Mouse (Mus musculus) C2C12 (cell line): ENCODE data around the gene Cd300a. TPM values are rescaled to one million over a fixed set of nuclear protein-coding genes. Genes with fewer than 3 reads are reported as not detected.
"Not testable (repeated sequence)": the region's sequence is repeated elsewhere in the genome, so short reads cannot be mapped to it uniquely, and the experiment has no call there.

Source experiments
- H3K27me3 ChIP-seq: one replicate; pipeline ENCODE4 v1.6.1; 2011; ENCODE audit not compliant: control insufficient read depth, insufficient read depth, insufficient read length
- H3K36me3 ChIP-seq: one replicate; pipeline ENCODE4 v1.6.1; 2011; ENCODE audit not compliant: control insufficient read depth, insufficient read depth
- H3K4me3 ChIP-seq: one replicate; pipeline ENCODE4 v1.5.1; 2011; ENCODE audit warnings: mild to moderate bottlenecking, control low read depth; ENCODE audit not compliant: poor library complexity, insufficient read depth, severe bottlenecking
- H3K79me2 ChIP-seq: one replicate; pipeline ENCODE4 v1.6.1; 2011; ENCODE audit not compliant: control insufficient read depth, insufficient read depth
- H3K79me3 ChIP-seq: one replicate; pipeline ENCODE4 v1.6.1; 2011; ENCODE audit warnings: low read depth, control low read depth
- H3ac ChIP-seq: one replicate; pipeline ENCODE3; 2011; ENCODE audit warnings: low read depth; ENCODE audit not compliant: control insufficient read depth, insufficient read length
- CEBPB ChIP-seq: IDR thresholded peaks from one replicate; pipeline ENCODE4 v1.6.1; 2011; ENCODE audit warnings: low read depth, mild to moderate bottlenecking, control low read depth, moderate library complexity
- CTCF ChIP-seq: IDR thresholded peaks from one replicate; pipeline ENCODE4 v1.5.1; 2011; ENCODE audit not compliant: control insufficient read depth, insufficient read depth, insufficient read length
- FOSL1 ChIP-seq: IDR thresholded peaks from one replicate; pipeline ENCODE4 v1.8.0; 2011; ENCODE audit warnings: mild to moderate bottlenecking, low read length; ENCODE audit not compliant: poor library complexity, insufficient read depth, severe bottlenecking
- MAX ChIP-seq: IDR thresholded peaks from one replicate; pipeline ENCODE4 v1.6.1; 2011; ENCODE audit warnings: mild to moderate bottlenecking, control low read depth
- MYOD1 ChIP-seq: IDR thresholded peaks from one replicate; pipeline ENCODE4 v1.6.1; 2011; ENCODE audit warnings: low read depth; ENCODE audit not compliant: control insufficient read depth, insufficient read length
- MYOG ChIP-seq: IDR thresholded peaks from one replicate; pipeline ENCODE4 v1.6.1; 2011; ENCODE audit not compliant: control insufficient read depth, insufficient read length; ENCODE audit errors: extremely low read depth
- USF1 ChIP-seq: IDR thresholded peaks from one replicate; pipeline ENCODE4 v1.6.1; 2011; ENCODE audit warnings: low read depth, mild to moderate bottlenecking, control low read depth, moderate library complexity
- polyA plus RNA-seq: library from polyadenylated mRNA; unstranded; fragments of >200 nt; fragmentation: generic; extraction: Trizol; gene quantifications from one replicate; pipeline ENCODE4 v1.2.1, GENCODE M21; 2012; ENCODE audit warnings: missing spikeins

The Cd300a gene
- polyA plus RNA-seq, 1 experiment, result 0.02 TPM

DNA sequence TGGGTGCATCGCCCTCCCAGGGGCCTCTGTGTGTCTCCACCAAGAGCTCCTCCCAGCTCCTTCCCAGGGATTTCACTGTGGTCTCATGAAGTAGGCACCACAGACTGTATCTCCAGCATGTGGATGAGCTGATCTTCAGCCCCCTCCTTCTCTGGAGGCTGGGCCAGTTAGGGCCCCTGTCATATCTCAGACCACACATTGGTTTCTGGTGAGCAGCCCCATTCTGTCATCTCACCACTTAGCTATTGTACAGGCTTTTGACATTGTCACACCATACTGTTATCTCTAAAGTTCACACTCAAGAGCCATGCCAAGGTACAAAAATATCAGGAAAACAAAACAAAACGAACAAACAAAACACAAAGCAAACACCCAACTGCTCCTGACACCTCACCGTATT, 6.2 kb downstream of the Cd300a start:
- Histone ChIP-seq H3K36me3 (no peaks in the 10 kb centered on the region), H3K27me3 (no peaks in the 10 kb centered on the region), H3K79me2 (no peaks in the 10 kb centered on the region), H3K4me3 (no peak overlapping the region), H3ac (no peak overlapping the region), H3K79me3 (no peaks in the 10 kb centered on the region)
- no peak for TF ChIP-seq MYOG
- no peak for TF ChIP-seq CTCF
- TF ChIP-seq FOSL1, result no peak
- TF ChIP-seq MYOD1, result no peak
- no peak for TF ChIP-seq USF1
- no peak for TF ChIP-seq MAX
- TF ChIP-seq CEBPB, result no peak

DNA sequence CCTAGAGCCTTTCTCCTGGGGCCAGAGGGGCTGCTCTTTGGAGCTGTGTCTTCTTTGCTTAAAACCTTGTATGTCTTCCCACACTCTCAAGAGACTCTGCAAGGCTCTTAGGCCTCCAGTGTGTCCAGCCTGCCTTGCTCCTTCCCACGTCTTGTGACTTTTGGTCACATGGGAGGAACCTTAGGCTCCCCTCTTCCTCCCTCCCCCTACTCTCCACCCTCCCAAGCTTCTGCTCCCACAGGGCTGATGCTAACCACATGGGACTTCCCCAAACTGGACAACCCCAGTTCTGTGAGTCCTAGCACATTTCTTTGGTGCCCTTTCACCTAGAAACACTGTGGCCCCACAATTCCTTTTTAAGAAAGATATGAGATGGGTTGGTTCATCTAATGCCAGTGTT, 8.2 kb downstream of the Cd300a start:
- Histone ChIP-seq H3K36me3 (no peaks in the 10 kb centered on the region), H3K79me2 (no peaks in the 10 kb centered on the region), H3K4me3 (no peak overlapping the region), H3K27me3 (no peaks in the 10 kb centered on the region), H3K79me3 (no peaks in the 10 kb centered on the region), H3ac (no peak overlapping the region)
- no peak for TF ChIP-seq FOSL1
- TF ChIP-seq USF1, result peak; percentile 19

DNA sequence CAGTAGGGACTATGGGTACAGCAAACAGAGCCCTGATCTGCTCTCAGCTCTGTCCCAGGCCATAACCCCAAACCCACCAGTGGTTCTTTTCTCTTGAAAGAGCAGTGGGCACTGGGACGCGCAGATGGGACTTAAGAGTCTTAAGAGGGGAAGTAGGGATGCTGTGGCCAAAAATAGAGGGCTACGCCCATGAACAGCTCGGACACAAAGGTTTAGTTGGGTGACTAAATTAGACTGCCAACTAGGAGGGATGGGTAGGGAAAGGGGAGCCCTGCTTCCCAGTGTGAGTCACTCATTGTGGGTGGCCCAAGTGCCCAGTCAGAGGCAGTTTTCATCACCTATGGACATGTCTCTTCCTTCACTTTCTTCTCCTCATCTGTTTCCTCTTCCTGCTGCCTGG, 13.4 kb downstream of the Cd300a start:
- H3ac ChIP-seq, result no peak overlapping the region
- no peak overlapping the region for H3K4me3 ChIP-seq
- no peaks in the 10 kb centered on the region for H3K79me2 ChIP-seq
- H3K79me3 ChIP-seq, result no peaks in the 10 kb centered on the region
- TF ChIP-seq USF1 (no peak), FOSL1 (no peak)
- H3K27me3 ChIP-seq, result no peaks in the 10 kb centered on the region
- no peaks in the 10 kb centered on the region for H3K36me3 ChIP-seq

DNA sequence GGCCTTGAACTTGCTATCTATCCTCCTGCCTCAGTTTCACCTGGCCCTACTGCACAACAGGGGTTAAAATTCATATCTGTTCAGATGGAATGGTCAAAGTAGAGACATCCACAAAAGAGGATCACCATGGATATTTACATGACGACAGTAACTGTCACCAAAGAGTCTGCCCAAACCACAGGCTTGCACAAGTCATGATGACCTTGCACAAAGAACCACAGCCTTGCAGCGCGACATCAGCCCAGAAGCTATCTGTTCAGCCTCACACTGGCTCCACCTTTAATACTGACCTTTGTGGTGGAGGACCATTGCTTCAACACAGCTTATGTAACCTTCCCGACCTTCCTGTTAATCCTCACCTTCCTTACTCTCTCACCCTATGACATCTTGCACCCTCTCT, 17.7 kb downstream of the Cd300a start:
- no peaks in the 10 kb centered on the region for H3K36me3 ChIP-seq

DNA sequence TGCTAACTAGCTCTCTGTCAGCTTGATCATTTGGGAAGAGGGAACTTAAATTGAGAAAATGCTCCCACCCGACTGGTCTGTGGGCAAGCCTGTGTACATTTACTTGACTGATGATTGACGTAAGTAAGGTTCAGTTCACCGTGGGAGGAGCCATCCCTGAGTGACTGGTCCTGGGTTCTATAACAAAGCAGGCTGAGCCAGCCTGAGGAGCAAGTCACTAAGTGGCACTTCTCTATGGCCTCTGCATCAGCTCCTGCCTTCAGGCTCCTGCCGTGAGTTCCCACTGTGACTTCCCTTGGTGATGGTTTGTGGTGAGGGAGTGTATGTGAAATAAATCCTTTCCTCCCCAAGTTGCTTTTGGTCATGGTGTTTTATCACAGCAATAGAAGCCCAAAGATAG, 18.2 kb downstream of the Cd300a start:
- Histone ChIP-seq H3K79me2 (no peaks in the 10 kb centered on the region), H3K36me3 (no peaks in the 10 kb centered on the region), H3ac (no peak overlapping the region), H3K27me3 (no peaks in the 10 kb centered on the region), H3K79me3 (no peaks in the 10 kb centered on the region), H3K4me3 (no peak overlapping the region)
- TF ChIP-seq MYOD1 (no peak), FOSL1 (no peak), MYOG (no peak), CEBPB (no peak)

More for the DNA sequence above, 17.7 kb downstream of the Cd300a start:
- Histone ChIP-seq H3ac (no peak overlapping the region), H3K27me3 (no peaks in the 10 kb centered on the region), H3K79me2 (no peaks in the 10 kb centered on the region), H3K79me3 (no peaks in the 10 kb centered on the region), H3K4me3 (no peak overlapping the region)
- TF ChIP-seq CEBPB, result peak; percentile 32
- TF ChIP-seq MYOG, result no peak

DNA sequence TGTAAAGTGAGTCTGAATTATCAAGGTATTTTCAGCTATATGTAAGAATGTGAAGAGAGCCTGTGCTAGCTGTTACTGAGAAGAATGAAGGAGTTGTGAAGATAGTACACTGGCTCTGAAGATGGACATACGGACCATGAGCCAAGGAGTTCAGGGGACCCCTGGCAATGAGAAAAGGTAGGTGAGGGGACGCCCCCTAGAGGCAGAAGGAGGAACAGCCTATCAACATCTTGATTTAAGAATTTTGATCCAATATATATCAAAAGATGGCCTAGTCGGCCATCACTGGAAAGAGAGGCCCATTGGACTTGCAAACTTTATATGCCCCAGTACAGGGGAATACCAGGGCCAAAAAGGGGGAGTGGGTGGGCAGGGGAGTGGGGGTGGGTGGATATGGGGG, 19.7 kb downstream of the Cd300a start:
- not testable (repeated sequence) for H3K27me3 ChIP-seq, H3K36me3 ChIP-seq, H3K4me3 ChIP-seq, H3K79me2 ChIP-seq, H3K79me3 ChIP-seq, H3ac ChIP-seq

DNA sequence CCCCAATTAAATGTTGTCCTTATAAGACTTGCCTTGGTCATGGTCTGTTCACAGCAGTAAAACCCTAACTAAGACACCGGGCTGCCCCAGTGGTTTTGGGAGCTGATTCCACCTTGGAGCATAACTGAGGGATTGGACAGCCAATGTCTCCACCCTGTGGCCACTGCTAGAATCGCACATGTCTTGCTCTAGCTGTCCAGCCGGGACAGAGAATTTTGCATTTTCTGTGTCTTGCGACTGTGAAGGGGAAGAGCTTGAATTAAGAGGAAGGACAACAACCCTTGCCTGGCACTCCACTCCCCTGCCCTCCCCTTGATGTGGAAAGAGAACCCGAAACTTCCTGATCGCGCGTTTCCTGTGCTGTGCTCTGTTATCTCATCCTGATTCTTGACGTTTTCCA, 23.0 kb downstream of the Cd300a start:
- Histone ChIP-seq H3ac (no peak overlapping the region), H3K36me3 (no peaks in the 10 kb centered on the region), H3K27me3 (no peaks in the 10 kb centered on the region), H3K79me3 (no peaks in the 10 kb centered on the region), H3K79me2 (no peaks in the 10 kb centered on the region), H3K4me3 (no peak overlapping the region)
- TF ChIP-seq MAX (peak; percentile 84), USF1 (no peak), CTCF (peak; percentile 79), FOSL1 (no peak), MYOG (no peak), CEBPB (no peak), MYOD1 (no peak)
